Mouse (Mus musculus): ENCODE results near the gene Lrp5. TPM values are rescaled to one million over a fixed set of nuclear protein-coding genes. Genes with fewer than 3 reads are reported as not detected.
"Not testable (repeated sequence)": the region's sequence is repeated elsewhere in the genome, so short reads cannot be mapped to it uniquely, and the experiment has no call there.

The Lrp5 gene
- polyA plus RNA-seq, 1 experiment: 5.8 TPM

DNA sequence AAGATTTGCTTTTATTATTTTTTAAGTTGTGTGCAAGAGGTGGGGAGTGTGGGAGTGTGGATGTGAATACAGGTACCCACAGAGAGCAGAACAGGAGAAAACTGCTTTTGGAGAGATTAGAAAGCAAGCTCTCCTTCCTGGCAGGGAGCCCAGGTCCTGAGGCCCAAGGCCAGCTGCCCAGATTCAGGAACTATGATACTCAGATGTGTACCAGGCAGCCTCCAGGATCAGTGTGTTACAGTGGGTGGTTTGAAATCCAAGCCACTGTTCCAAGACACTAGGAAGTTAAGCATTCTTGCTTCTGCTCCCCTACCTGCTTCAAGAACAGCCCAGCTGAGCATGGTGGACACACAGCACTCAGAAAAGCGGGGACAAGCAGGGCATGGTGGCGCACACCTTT lies 75.5 kb downstream of the Lrp5 start:
- H3K4me1 ChIP-seq (ENCODE audit: control insufficient read depth, insufficient read depth, low read length): no peaks in the 10 kb centered on the region
- TF ChIP-seq CTCF (IDR thresholded peaks at IDR 0.05; ENCODE audit: control insufficient read depth, insufficient read depth, low read length) (no peak), POLR2A (IDR thresholded peaks at IDR 0.05; ENCODE audit: borderline replicate concordance, control insufficient read depth, low read depth, low read length) (no peak)
- 87% methylated on average over 2 of the region's 2 CpGs for WGBS
- H3K4me3 ChIP-seq (replicated peaks; ENCODE audit: control insufficient read depth, low read depth, low read length): no peak overlapping the region
- H3K27ac ChIP-seq (ENCODE audit: control insufficient read depth, insufficient read depth, low read depth, low read length, poor library complexity): no peak overlapping the region

DNA sequence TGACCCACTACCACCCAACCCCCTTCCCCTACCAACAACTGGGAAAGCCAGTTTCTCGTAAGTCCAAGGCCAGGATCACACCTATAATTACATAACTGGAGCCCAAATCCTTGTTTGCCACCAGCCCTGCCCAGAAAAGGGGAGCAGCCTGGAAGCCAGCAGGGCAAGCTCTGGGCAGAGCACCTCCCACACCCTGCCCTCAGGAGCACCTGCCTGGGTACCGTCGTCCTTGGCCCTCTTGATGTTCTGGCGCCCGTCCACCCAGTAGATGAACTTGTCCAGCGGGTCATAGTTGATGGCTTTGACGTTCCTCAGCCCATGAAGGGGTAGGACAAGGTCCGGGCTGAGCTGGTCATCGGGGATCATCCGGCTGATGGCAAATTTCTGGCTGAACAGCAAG lies 76.5 kb downstream of the Lrp5 start:
- no peak overlapping the region for H3K27ac ChIP-seq (ENCODE audit: control insufficient read depth, insufficient read depth, low read depth, low read length, poor library complexity)
- TF ChIP-seq CTCF (IDR thresholded peaks at IDR 0.05; ENCODE audit: control insufficient read depth, insufficient read depth, low read length) (no peak), POLR2A (IDR thresholded peaks at IDR 0.05; ENCODE audit: borderline replicate concordance, control insufficient read depth, low read depth, low read length) (no peak)
- no peak overlapping the region for H3K4me3 ChIP-seq (replicated peaks; ENCODE audit: control insufficient read depth, low read depth, low read length)
- WGBS: 90% methylated on average over 10 of the region's 10 CpGs
- H3K4me1 ChIP-seq (ENCODE audit: control insufficient read depth, insufficient read depth, low read length): no peaks in the 10 kb centered on the region

DNA sequence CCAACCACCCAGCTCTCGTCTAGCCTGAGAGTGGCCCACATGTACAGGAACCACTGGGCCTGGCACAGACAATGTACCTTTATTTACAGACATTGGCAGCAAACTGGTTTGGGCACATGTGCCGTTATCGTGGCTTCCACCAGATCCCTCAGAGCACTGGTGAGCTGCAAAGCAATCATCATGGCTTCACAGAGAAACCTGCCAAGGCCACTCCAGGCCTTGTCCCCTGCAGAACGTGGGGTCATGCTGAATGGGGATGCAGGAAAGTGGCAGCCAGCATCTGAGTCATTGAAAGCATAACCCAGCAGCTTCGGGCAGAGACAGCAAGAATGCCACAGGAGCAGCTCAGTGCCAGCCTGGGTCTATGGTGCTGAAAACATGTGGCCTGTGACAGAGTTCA lies 92.0 kb downstream of the Lrp5 start:
- Histone ChIP-seq H3K4me3 (replicated peaks; ENCODE audit: control insufficient read depth, low read depth, low read length) (no peak overlapping the region), H3K4me1 (ENCODE audit: control insufficient read depth, insufficient read depth, low read length) (no peaks in the 10 kb centered on the region), H3K27ac (ENCODE audit: control insufficient read depth, insufficient read depth, low read depth, low read length, poor library complexity) (no peak overlapping the region)
- no peak for TF ChIP-seq CTCF (IDR thresholded peaks at IDR 0.05; ENCODE audit: control insufficient read depth, insufficient read depth, low read length)
- no peak for TF ChIP-seq POLR2A (IDR thresholded peaks at IDR 0.05; ENCODE audit: borderline replicate concordance, control insufficient read depth, low read depth, low read length)
- 85% methylated on average over 5 of the region's 5 CpGs for WGBS

DNA sequence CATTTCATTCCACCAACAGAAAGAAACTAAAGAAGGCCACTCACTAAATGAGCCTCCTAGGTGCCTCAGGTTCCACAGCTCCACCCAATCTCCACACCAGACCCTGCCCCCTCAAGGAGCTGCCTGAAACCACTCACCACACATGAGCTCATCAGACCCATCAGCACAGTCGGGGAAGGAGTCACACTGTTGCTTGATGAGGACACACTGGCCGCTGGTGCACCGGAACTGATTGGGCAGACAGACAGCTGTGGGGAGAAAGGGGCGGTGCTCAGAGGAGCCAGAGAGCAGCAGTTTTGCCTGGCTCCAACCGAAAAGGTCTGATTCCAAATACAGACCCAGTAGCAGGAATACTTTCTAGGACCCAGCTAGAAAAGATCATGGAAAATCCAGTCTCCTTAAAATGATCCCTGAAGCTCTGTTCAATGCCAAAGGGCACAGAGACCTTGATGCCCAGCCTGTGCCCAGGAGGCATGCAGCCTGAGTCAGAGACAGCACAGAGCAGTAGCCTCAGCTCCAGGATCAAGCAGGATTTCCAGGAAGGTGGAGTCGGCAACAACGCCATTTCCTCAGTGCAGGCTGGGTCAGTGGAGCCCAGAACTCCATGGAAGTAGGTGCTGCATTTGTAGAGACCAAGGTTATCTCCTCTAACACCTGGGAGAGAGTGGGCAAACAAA lies 92.8 kb downstream of the Lrp5 start:
- no peak for TF ChIP-seq CTCF (IDR thresholded peaks at IDR 0.05; ENCODE audit: control insufficient read depth, insufficient read depth, low read length)
- TF ChIP-seq POLR2A (IDR thresholded peaks at IDR 0.05; ENCODE audit: borderline replicate concordance, control insufficient read depth, low read depth, low read length): no peak
- WGBS: 81% methylated on average over 7 of the region's 7 CpGs
- H3K4me3 ChIP-seq (replicated peaks; ENCODE audit: control insufficient read depth, low read depth, low read length): no peak overlapping the region
- H3K4me1 ChIP-seq (ENCODE audit: control insufficient read depth, insufficient read depth, low read length): no peaks in the 10 kb centered on the region
- no peak overlapping the region for H3K27ac ChIP-seq (ENCODE audit: control insufficient read depth, insufficient read depth, low read depth, low read length, poor library complexity)

DNA sequence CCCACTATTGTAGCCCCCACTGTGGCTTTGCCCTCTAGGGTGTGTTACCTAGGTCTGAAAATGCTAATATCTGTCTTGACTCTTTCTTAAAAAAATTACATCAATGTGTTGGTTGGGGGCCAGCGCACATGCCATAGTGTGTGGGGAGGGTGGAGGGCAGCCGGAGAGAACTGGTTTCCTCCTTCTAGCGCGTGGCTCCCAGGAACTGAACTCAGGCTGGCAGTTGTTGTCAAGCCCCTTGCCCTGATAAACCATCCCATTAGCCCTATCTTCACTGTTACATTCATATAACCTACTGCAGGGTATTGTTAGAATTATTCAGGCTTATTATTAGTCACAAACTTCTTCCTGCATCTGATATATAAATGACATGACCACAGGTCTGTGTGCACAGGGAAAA lies 96.4 kb downstream of the Lrp5 start:
- no peaks in the 10 kb centered on the region for H3K4me1 ChIP-seq (ENCODE audit: control insufficient read depth, insufficient read depth, low read length)

DNA sequence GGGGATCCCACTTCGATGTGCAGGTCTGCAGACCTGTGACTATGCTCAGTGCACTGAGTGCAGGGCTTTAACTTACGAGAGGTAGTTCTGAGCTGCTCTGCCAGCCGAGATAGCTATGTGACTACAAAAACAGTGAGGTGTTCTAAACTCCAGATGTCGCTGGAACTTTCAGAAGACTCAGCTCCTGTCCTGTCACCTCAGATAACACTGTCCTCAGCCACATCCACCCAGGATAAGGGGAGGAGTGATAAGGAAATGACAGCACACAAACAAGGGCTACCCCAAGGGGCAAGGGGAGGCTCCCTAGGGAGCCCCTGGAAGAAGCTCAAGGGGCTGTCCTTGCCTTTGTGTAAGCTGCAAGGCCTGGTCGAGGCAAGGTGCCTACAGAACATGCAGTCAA lies 96.8 kb downstream of the Lrp5 start:
- Histone ChIP-seq H3K4me3 (replicated peaks; ENCODE audit: control insufficient read depth, low read depth, low read length) (no peak overlapping the region), H3K4me1 (ENCODE audit: control insufficient read depth, insufficient read depth, low read length) (no peaks in the 10 kb centered on the region), H3K27ac (ENCODE audit: control insufficient read depth, insufficient read depth, low read depth, low read length, poor library complexity) (no peak overlapping the region)
- WGBS: 58% methylated on average over 5 of the region's 5 CpGs
- TF ChIP-seq CTCF (IDR thresholded peaks at IDR 0.05; ENCODE audit: control insufficient read depth, insufficient read depth, low read length) (no peak), POLR2A (IDR thresholded peaks at IDR 0.05; ENCODE audit: borderline replicate concordance, control insufficient read depth, low read depth, low read length) (no peak)

More for the DNA sequence above, 96.4 kb downstream of the Lrp5 start:
- no peak for TF ChIP-seq POLR2A (IDR thresholded peaks at IDR 0.05; ENCODE audit: borderline replicate concordance, control insufficient read depth, low read depth, low read length)
- no peak for TF ChIP-seq CTCF (IDR thresholded peaks at IDR 0.05; ENCODE audit: control insufficient read depth, insufficient read depth, low read length)
- H3K27ac ChIP-seq (ENCODE audit: control insufficient read depth, insufficient read depth, low read depth, low read length, poor library complexity): no peak overlapping the region
- H3K4me3 ChIP-seq (replicated peaks; ENCODE audit: control insufficient read depth, low read depth, low read length): no peak overlapping the region
- WGBS: 67% methylated on average over 4 of the region's 4 CpGs

DNA sequence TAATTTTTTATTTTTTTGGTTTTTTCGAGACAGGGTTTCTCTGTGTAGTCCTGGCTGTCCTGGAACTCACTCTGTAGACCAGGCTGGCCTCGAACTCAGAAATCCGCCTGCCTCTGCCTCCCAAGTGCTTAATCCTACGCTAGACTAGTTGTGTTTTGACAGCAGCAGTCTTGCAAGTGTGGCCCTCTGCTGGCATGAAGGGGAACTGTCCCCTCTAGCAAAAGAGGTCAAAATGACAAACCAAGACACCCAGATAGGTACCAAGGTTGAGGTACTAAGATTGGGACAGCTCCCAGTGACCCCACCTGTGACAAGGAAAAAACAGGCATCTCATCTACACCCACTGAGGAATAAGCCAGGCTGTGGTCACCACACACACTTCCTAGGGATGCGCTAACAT lies 98.6 kb downstream of the Lrp5 start:
- TF ChIP-seq CTCF (IDR thresholded peaks at IDR 0.05; ENCODE audit: control insufficient read depth, insufficient read depth, low read length): peak; percentile 77
- not testable (repeated sequence) for H3K27ac ChIP-seq (ENCODE audit: control insufficient read depth, insufficient read depth, low read depth, low read length, poor library complexity); H3K4me3 ChIP-seq (replicated peaks; ENCODE audit: control insufficient read depth, low read depth, low read length); H3K4me1 ChIP-seq (ENCODE audit: control insufficient read depth, insufficient read depth, low read length)
- 84% methylated on average over 5 of the region's 5 CpGs for WGBS

DNA sequence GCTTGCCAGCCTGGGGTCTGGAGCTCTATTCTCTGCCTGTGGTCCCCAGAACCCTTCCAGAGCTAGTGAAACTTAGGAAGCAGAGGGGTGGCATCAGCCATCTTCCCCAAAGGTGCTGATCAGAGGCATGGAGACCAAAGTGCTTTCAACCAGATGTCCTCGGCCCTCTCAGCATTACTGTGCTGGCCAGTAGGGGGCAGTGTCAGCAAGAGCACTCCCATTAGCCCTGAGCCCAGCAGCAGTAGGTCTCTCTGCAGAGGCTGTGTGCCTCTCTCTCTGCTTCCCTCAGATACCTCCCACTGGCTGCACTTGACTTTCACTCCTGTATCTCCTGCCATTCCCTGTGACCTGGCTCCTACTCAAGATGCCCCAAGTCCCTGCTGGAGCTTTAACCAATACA lies 99.8 kb downstream of the Lrp5 start:
- no peak overlapping the region for H3K4me3 ChIP-seq (replicated peaks; ENCODE audit: control insufficient read depth, low read depth, low read length)
- WGBS: 29% methylated on average over 1 of the region's 1 CpGs
- no peak for TF ChIP-seq POLR2A (IDR thresholded peaks at IDR 0.05; ENCODE audit: borderline replicate concordance, control insufficient read depth, low read depth, low read length)
- peak; percentile 89 for TF ChIP-seq CTCF (IDR thresholded peaks at IDR 0.05; ENCODE audit: control insufficient read depth, insufficient read depth, low read length)

GRCm38 (mm10) chr19:3586026-3586425 lies 100.3 kb downstream of the Lrp5 start:
- no peak overlapping the region for H3K27ac ChIP-seq (ENCODE audit: control insufficient read depth, insufficient read depth, low read depth, low read length, poor library complexity)
- TF ChIP-seq POLR2A (IDR thresholded peaks at IDR 0.05; ENCODE audit: borderline replicate concordance, control insufficient read depth, low read depth, low read length): no peak
- TF ChIP-seq CTCF (IDR thresholded peaks at IDR 0.05; ENCODE audit: control insufficient read depth, insufficient read depth, low read length): no peak
- no peak overlapping the region for H3K4me3 ChIP-seq (replicated peaks; ENCODE audit: control insufficient read depth, low read depth, low read length)
- WGBS: 88% methylated on average over 9 of the region's 9 CpGs
- H3K4me1 ChIP-seq (ENCODE audit: control insufficient read depth, insufficient read depth, low read length): no peaks in the 10 kb centered on the region

More for the DNA sequence above, 99.8 kb downstream of the Lrp5 start:
- H3K4me1 ChIP-seq (ENCODE audit: control insufficient read depth, insufficient read depth, low read length): no peaks in the 10 kb centered on the region
- no peak overlapping the region for H3K27ac ChIP-seq (ENCODE audit: control insufficient read depth, insufficient read depth, low read depth, low read length, poor library complexity)
